Mouse (Mus musculus) heart, adult 18-20 months (tissue): Measurements from ENCODE around the gene Hspa1a. TPM values are rescaled to one million over a fixed set of nuclear protein-coding genes. Genes with fewer than 3 reads are reported as not detected.
A peak's percentile ranks its signal among the peaks of the same experiment; 100 is the strongest.

Source experiments
- DNase-seq, 2 experiments: peaks; one replicate each; pipeline ENCODE4 v3.0.0; 2021 to 2022; ENCODE audit warnings: mixed read lengths in 1 of 2
- total RNA-seq, 2 experiments: library from RNA; stranded (reverse); gene quantifications; 2 replicates each; pipeline ENCODE4 v1.2.3; 2021

Gene Hspa1a
- total RNA-seq, 2 experiments from 2014 or later = 17.5 to 41.5 TPM

DNA sequence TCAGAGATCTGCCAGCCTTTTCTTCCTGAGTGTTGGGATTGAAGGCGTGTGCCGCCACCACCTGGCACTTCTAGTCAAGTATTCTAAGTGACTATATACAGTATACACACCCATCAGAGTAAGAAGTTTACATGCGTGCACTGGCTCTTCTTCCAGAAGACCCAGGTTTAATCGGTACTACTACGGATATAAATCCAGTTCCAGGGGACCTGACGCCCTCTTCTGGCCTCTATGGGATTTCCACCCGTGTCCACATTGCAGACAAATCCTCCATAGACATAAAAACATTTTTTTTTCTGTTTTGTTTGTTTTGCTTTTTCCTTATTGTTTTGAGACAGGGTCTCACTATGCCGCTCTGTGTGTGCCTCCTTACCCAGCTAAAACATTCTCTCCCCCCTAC is 24.4 kb downstream of the Hspa1a start:
- DNase-seq = no peak

- DNase-seq = no peak
These were observed 25.3 kb downstream of the Hspa1a start for GRCm38 (mm10) chr17:34946486-34947140.

DNA sequence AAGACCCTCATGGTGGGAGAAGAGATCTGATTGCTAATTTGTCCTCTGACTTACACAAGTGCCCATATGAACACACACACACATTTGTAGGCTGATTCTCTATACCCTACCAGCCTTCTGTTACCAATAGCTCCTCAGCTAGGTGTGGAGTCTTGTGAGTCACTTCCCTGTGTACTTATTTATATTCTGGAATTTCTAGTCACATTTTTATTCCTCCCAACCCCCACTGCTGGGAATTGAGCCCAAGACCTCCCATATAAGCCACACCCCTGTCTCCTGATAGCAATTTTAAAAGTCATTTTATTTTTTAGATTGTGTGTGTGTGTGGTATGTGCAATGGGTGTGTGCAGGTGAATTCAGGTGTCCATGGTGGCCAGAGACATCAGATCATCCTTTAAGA is 27.6 kb downstream of the Hspa1a start:
- no peak for DNase-seq

- DNase-seq = no peak
These were observed 28.7 kb downstream of the Hspa1a start for GRCm38 (mm10) chr17:34943128-34943815.

DNA sequence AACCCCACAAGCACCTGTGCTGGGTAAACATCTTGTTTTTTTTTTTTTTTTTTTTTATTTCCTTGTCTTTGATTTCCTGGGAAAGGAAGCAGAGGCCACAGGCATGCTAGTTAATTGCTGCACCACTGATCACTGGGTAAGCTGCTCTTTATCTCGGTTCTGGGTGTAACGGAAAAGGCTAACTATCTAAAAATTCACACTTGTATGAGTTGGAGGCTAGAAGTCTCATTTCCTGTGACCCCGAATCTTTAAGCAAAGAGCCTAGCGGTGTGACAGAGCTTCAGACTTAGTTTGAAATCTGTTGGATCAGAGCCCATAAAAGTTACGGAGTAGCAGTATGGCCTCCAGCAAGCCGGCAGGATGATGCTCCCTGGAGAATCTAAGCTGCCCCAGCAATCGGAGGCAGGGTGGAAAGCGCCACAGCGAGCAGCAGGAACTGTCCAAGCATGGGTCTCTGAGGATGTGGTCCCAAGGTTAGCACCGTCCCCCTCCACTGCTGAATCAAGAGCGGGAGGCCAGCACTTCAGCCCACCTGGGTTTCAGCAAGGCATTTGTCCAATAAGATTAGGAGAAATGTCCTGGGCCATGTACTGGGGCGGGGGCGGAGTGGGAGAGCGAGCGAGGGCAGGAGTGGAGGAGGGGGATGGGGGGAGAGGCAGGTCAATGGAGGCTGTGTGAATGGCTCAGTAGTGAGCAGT is 30.5 kb downstream of the Hspa1a start:
- DNase-seq = peak; percentile 38 to 62

GRCm38 (mm10) chr17:34937960-34938505 is 33.9 kb downstream of the Hspa1a start:
- DNase-seq = no peak

DNA sequence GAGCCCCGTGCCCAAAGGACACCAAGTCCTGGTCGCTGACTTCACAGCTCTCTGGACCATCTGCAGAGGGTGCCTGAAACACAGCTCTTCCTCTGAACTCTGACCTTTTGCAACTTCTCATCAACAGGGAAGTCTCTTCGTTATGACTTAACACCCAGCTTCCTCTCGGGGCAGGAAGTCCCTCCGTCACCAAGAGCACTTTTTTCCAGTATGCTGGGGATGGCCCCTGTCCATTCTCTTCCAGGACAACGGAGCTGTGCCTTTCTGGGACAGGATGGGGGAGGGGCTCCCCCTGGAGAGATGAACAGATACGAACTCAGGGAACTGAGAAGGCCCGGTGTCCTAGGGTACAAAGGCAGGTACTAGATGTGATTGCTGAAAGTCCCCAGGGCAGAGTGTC is 37.1 kb downstream of the Hspa1a start:
- DNase-seq = peak in 1 of 2 experiments; percentile 53

- DNase-seq = no peak
These were observed 37.9 kb downstream of the Hspa1a start for GRCm38 (mm10) chr17:34934031-34934430.

DNA sequence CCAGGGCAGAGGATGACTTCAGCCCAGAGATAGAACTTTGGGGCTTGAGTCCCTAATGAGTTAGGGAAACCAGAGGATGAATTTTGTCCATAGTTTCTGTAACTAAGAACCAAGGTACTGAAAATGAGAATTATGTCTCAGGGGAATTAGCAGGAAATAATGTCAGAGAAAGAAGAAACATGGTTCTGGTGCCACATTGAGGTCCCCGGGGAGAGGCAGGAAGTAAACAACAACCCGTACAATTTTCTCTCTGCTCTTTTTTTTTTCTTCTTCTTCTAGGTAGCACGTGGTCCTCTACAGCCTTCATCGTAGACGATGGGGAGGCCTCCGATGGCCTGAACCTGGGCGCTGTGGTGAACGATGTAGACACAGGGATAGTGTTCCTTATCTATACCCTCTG is 39.7 kb downstream of the Hspa1a start:
- no peak for DNase-seq

- DNase-seq = peak in 1 of 2 experiments; percentile 44
These were observed 40.2 kb downstream of the Hspa1a start for GRCm38 (mm10) chr17:34931735-34932098.

DNA sequence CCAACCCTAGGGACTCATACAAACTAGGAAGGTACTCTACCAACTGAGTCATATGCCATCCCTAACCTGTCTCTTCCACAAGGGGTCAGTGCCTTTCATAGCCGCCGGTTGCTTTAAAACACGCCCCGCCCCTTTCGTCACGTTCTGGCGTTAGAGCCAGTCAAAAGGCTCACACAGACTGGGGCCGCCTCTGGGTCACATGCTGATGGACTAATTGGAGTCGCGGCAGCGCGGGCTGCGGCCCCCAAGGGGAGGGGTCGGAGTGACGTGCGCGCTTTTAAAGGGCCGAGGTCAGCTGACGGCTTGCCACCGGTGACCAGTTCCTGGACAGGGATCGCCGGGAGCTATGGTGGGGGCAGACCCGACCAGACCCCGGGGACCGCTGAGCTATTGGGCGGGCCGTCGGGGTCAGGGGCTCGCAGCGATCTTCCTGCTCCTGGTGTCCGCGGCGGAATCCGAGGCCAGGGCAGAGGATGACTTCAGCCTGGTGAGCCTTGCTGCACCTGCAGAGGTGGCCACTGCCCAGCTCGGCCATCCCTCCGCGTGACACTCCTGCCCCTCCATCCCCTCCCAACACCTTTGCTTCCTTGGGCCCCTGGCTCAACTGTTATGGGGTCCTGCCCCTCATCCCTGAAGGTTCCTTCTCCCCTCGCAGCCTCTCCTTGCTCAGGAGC is 40.8 kb downstream of the Hspa1a start, which contains the start of gene Neu1:
Neu1 (plus strand) TSS at position 193 of the 674 bp plus-strand sequence.
- peak; percentile 99 for DNase-seq

- no peak for DNase-seq
These were observed 43.1 kb downstream of the Hspa1a start for GRCm38 (mm10) chr17:34928841-34929240.

GRCm38 (mm10) chr17:34927306-34928019 is 44.5 kb downstream of the Hspa1a start:
- DNase-seq = no peak

GRCm38 (mm10) chr17:34924258-34924657 is 47.7 kb downstream of the Hspa1a start:
- no peak for DNase-seq

DNA sequence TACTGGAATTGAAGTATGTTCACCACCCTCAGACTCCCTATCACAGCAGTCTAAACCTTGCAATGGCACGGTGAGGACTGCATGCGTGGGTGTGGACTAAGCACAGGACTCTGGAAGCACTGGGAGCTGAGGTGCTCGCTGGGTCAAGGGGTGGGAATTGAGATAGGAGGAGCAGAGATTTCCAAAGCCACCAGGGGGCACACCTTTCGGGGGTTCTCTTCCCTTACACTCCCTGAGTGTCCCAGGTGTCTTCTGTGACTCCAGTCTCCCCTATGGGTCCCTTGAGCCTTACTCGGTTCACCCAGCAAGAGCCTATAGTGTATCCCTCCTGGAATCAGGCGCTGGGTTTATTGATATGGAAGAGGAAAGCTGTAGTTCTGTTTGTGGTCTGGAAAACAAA is 49.0 kb downstream of the Hspa1a start:
- DNase-seq = no peak

Other genes with a start within 250 kb of the Hspa1a start
- 10 to 100 TPM; 14.4 to 25.5 TPM for gene C4b, start 228.3 kb downstream of the Hspa1a start, total RNA-seq
- not detected for gene Cyp21a1, start 167.6 kb downstream of the Hspa1a start, total RNA-seq
- 1 to 10 TPM; 8.5 to 9.5 TPM for gene Stk19, start 135.2 kb downstream of the Hspa1a start, total RNA-seq
- 10 to 100 TPM in 1 of 2 experiments, 1 to 10 TPM in 1; 9.8 to 13.3 TPM for gene Dxo, start 135.1 kb downstream of the Hspa1a start, total RNA-seq
- gene Skiv2l, start 121.9 kb downstream of the Hspa1a start, total RNA-seq = 10 to 100 TPM; 20.5 to 21.0 TPM
- gene Nelfe, start 121.8 kb downstream of the Hspa1a start, total RNA-seq = 10 to 100 TPM; 14.4 to 15.2 TPM
- gene Cfb, start 109.6 kb downstream of the Hspa1a start, total RNA-seq = 10 to 100 TPM in 1 of 2 experiments, 1 to 10 TPM in 1; 3.3 to 13.7 TPM
- gene Zbtb12, start 92.7 kb downstream of the Hspa1a start, total RNA-seq = 1 to 10 TPM; 7.4 to 7.7 TPM
- gene Gm20547, start 90.1 kb downstream of the Hspa1a start, total RNA-seq = not detected
- gene C2, start 73.9 kb downstream of the Hspa1a start, total RNA-seq = 1 to 10 TPM; 2.8 to 4.1 TPM
- 10 to 100 TPM; 38.1 to 42.7 TPM for gene Ehmt2, start 73.7 kb downstream of the Hspa1a start, total RNA-seq
- under 1 TPM in 1 of 2 experiments, not detected in 1; 0.62 TPM for gene Slc44a4, start 57.7 kb downstream of the Hspa1a start, total RNA-seq
- gene Neu1, start 40.9 kb downstream of the Hspa1a start, total RNA-seq = 10 to 100 TPM; 14.6 to 15.9 TPM
- gene Hspa1b, start 12.9 kb downstream of the Hspa1a start, total RNA-seq = 10 to 100 TPM; 15.5 to 68.2 TPM
- gene Gm20481, start 2.2 kb downstream of the Hspa1a start, total RNA-seq = not detected
- gene Hspa1l, start 547 bp upstream of the Hspa1a start, total RNA-seq = 10 to 100 TPM in 1 of 2 experiments, 1 to 10 TPM in 1; 9.8 to 10.8 TPM
- 10 to 100 TPM; 16.3 to 18.0 TPM for gene Lsm2, start 9.7 kb upstream of the Hspa1a start, total RNA-seq
- gene Vars, start 28.8 kb upstream of the Hspa1a start, total RNA-seq = 10 to 100 TPM; 32.4 to 35.1 TPM
- 10 to 100 TPM; 13.1 to 14.1 TPM for gene Vwa7, start 44.4 kb upstream of the Hspa1a start, total RNA-seq
- not detected for gene Sapcd1, start 55.9 kb upstream of the Hspa1a start, total RNA-seq
- not detected for gene Msh5, start 74.6 kb upstream of the Hspa1a start, total RNA-seq
- 10 to 100 TPM; 30.4 to 32.4 TPM for gene Clic1, start 77.8 kb upstream of the Hspa1a start, total RNA-seq
- 10 to 100 TPM; 14.0 to 19.8 TPM for gene Ddah2, start 86.9 kb upstream of the Hspa1a start, total RNA-seq
- gene Ly6g6c, start 93.2 kb upstream of the Hspa1a start, total RNA-seq = not detected
- under 1 TPM; 0.31 to 0.87 TPM for gene Mpig6b, start 94.0 kb upstream of the Hspa1a start, total RNA-seq
- not detected for gene Ly6g6e, start 104.7 kb upstream of the Hspa1a start, total RNA-seq
- gene Ly6g6d, start 105.9 kb upstream of the Hspa1a start, total RNA-seq = under 1 TPM in 1 of 2 experiments, not detected in 1; 0.57 TPM
- gene Ly6g6f, start 113.5 kb upstream of the Hspa1a start, total RNA-seq = not detected
- gene Abhd16a, start 117.1 kb upstream of the Hspa1a start, total RNA-seq = 10 to 100 TPM; 55.1 to 59.5 TPM
- not detected for gene Ly6g5c, start 136.1 kb upstream of the Hspa1a start, total RNA-seq
- not detected for gene Ly6g5b, start 143.3 kb upstream of the Hspa1a start, total RNA-seq
- 10 to 100 TPM in 1 of 2 experiments, 1 to 10 TPM in 1; 7.3 to 10.5 TPM for gene Gpank1, start 149.3 kb upstream of the Hspa1a start, total RNA-seq
- gene Csnk2b, start 149.9 kb upstream of the Hspa1a start, total RNA-seq = 100 to 1,000 TPM; 149 to 150 TPM
- gene D17H6S53E, start 154.2 kb upstream of the Hspa1a start, total RNA-seq = 10 to 100 TPM; 25.3 to 28.5 TPM
- not detected for gene Apom, start 159.9 kb upstream of the Hspa1a start, total RNA-seq
- 100 to 1,000 TPM; 242 to 244 TPM for gene Bag6, start 163.0 kb upstream of the Hspa1a start, total RNA-seq
- 100 to 1,000 TPM; 125 to 144 TPM for gene Prrc2a, start 192.7 kb upstream of the Hspa1a start, total RNA-seq
- 1 to 10 TPM; 3.7 to 4.8 TPM for gene Aif1, start 203.9 kb upstream of the Hspa1a start, total RNA-seq
- gene Lst1, start 216.3 kb upstream of the Hspa1a start, total RNA-seq = 1 to 10 TPM; 2.0 to 3.3 TPM
- gene Ltb, start 222.3 kb upstream of the Hspa1a start, total RNA-seq = 10 to 100 TPM in 1 of 2 experiments, 1 to 10 TPM in 1; 1.5 to 12.1 TPM
- under 1 TPM; 0.25 to 0.28 TPM for gene Tnf, start 229.9 kb upstream of the Hspa1a start, total RNA-seq
- 1 to 10 TPM in 1 of 2 experiments, not detected in 1; 1.0 TPM for gene Lta, start 233.2 kb upstream of the Hspa1a start, total RNA-seq
- not detected for gene Gm16181, start 248.7 kb upstream of the Hspa1a start, total RNA-seq